Mouse (Mus musculus): Measurements from ENCODE around the gene Abhd6. TPM values are rescaled to one million over a fixed set of nuclear protein-coding genes. Genes with fewer than 3 reads are reported as not detected.

Gene Abhd6
- total RNA-seq, 2 experiments from 2014 or later = 7.3 to 8.1 TPM

- intact Hi-C loops (cut with DNase I) = no loop called here
- DNase-seq (ENCODE audit: low spot score) = no peak
Observed at GRCm38 (mm10) chr14:8049334-8049733, 46.6 kb downstream of the Abhd6 start.

DNA sequence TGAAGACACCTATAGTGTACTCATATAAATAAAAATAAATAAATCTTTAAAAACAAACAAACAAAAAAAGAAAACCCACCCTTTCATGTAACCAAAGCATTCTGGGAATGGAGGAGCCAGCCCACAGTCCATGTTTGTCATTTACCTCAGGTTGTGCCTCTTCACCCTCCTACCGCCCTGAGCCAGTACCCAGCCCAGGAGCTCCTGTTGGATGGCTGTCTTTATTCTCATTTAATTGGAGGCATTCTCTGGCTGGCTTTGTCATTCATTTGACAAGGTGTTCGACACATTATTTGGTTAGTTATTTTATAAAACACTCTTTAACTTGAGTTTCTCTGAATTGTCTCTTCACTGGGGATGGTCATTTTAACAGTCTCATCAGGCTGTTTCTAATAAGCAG, 49.2 kb downstream of the Abhd6 start:
- no peak for DNase-seq (ENCODE audit: low spot score)
- intact Hi-C loops (cut with DNase I) = no loop called here

DNA sequence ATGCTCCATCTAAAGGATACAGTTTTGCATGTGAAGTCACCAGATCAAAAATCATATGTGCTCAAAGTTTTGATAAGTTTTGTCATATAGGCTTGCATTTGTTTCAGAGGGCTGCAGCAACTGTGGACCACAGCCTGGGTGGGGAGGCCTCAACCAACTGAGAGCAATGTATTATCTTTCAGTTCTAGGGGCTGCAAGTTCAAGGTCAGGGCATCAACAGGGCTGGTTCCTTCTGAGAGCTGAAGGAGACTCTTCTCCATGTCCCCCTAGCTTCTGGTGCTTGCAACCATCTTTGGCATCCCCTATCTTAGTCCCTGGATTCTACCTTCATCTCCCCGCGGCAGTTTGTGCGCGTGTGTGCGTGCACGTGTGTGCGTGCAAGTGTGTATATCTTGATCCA, 50.0 kb downstream of the Abhd6 start:
- intact Hi-C loops (cut with DNase I) = no loop called here

GRCm38 (mm10) chr14:8054310-8055102, 51.8 kb downstream of the Abhd6 start:
- no peak for DNase-seq (ENCODE audit: low spot score)
- intact Hi-C loops (cut with DNase I) = no loop called here

More for the DNA sequence above, 50.0 kb downstream of the Abhd6 start:
- DNase-seq (ENCODE audit: low spot score) = no peak

GRCm38 (mm10) chr14:8056076-8056475, 53.4 kb downstream of the Abhd6 start:
- DNase-seq (ENCODE audit: low spot score) = no peak
- intact Hi-C loops (cut with DNase I) = no loop called here

GRCm38 (mm10) chr14:8059938-8060337, 57.2 kb downstream of the Abhd6 start:
- intact Hi-C loops (cut with DNase I) = no loop called here
- DNase-seq (ENCODE audit: low spot score) = no peak

- intact Hi-C loops (cut with DNase I) = no loop called here
- DNase-seq (ENCODE audit: low spot score) = no peak
Observed at GRCm38 (mm10) chr14:8062076-8062475, 59.4 kb downstream of the Abhd6 start.

- no peak for DNase-seq (ENCODE audit: low spot score)
- intact Hi-C loops (cut with DNase I) = no loop called here
Observed at GRCm38 (mm10) chr14:8062537-8063301, 60.0 kb downstream of the Abhd6 start.

DNA sequence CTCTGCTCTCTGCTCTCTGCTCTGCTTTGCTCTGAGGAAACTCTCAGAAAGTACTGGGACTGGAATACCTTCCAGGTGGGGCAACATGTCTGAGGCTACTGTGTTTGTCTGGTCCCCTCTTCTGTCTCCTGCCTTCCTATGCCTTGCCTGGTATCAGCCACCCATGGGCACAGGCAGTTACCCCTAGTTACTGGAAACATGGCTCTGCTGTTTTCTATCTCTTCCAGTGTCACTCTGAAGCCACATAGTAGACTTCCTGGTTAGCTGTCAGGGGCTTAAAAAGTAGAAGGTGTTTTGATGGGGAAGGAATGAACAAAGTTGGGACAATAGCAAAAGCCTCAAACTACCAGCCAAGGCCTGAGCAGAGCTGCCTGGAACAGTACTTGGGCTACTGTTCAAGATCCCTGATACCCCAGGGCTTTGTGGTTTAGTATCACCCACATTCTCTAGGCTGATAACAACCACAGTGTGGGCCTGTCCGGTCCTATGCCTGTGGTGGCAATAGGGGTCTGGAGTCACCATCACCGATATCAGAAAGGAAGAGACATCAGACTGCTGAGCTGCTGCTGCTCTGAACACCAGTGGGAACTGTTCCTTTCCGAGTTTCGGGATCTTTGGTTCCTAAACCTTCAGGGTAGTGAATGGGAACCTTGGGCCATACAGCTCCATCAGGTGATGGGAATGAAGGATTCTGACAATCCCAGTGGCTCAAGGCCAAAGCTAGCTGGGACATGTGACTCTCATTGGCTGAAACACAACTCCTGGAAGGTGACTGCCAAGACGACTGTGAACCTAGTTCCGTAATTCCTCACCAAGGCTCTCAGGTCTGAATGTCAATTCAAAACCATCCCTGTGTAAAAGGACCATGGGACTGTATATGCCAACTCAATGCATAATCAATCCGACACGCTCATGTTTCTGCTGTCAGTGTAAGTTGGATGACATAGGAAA, 61.4 kb downstream of the Abhd6 start:
- intact Hi-C loops (cut with DNase I) = no loop called here
- no peak for DNase-seq (ENCODE audit: low spot score)

- DNase-seq (ENCODE audit: low spot score) = peak; percentile 86
- intact Hi-C loops (cut with DNase I) = loop anchor here (5.0 kb wide), 2 partner anchors 132 to 262 kb away; partner anchors contain the start of gene Kctd6
Observed at GRCm38 (mm10) chr14:8080165-8080679, 77.5 kb downstream of the Abhd6 start, which contains the start of gene Rpp14. TSS of gene Rpp14 (plus strand) at chr14:8080367.

DNA sequence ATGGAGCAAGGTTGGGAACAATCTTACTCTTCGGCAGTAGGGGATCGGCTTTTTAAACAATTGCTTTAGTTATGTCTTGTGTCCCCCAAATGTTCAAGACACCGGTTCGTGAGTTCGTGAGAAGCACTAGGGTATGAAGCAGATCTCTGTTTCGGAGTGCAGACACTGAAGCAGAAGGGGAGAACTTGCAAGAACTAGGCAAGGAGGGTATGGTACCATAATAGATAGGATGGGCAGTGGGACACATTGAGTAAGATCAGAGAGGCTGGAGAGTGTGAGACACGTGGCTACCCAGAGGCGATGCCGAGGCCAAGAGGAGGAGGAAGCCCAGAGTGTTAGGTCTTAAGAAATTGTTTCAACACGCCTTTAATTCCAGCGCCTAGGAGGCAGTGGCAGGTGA, 78.0 kb downstream of the Abhd6 start:
- DNase-seq (ENCODE audit: low spot score) = no peak
- intact Hi-C loops (cut with DNase I) = loop anchor here (5.0 kb wide), 2 partner anchors 132 to 262 kb away; partner anchors contain the start of gene Kctd6

GRCm38 (mm10) chr14:8082949-8083348, 80.2 kb downstream of the Abhd6 start:
- DNase-seq (ENCODE audit: low spot score) = no peak
- intact Hi-C loops (cut with DNase I) = loop anchor here (5.0 kb wide), 2 partner anchors 129 to 259 kb away; partner anchors contain the start of gene Kctd6

DNA sequence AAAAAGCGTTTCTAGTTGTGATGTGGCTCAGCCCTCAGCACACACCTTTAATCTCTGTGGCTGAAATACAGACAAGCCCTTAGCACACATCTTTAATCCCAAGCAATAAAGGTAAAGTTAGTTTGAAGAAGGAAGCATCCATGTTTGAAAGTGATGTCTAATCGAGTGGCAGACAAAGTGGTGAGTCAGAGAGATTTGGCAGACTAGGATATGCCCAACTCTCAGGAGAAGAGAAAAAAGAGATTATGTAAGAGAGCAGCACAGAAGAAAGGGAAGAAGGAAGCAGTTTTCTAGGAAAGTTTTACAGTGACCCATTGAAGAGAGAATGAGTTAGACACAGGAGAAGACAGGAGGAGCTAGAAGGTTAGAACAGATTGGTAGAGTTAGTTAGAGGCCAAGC, 86.3 kb downstream of the Abhd6 start:
- DNase-seq (ENCODE audit: low spot score) = no peak
- intact Hi-C loops (cut with DNase I) = no loop called here

GRCm38 (mm10) chr14:8092573-8092972, 89.9 kb downstream of the Abhd6 start:
- intact Hi-C loops (cut with DNase I) = loop anchor here (1.0 to 10.0 kb wide), 3 partner anchors 65 to 222 kb away; partner anchors contain the start of genes Acox2 and Fam107a
- DNase-seq (ENCODE audit: low spot score) = no peak

- no peak for DNase-seq (ENCODE audit: low spot score)
- intact Hi-C loops (cut with DNase I) = loop anchor here (5.0 to 10.0 kb wide), 2 partner anchors 164 to 221 kb away; partner anchors contain the start of genes Acox2 and Fam107a
Observed at GRCm38 (mm10) chr14:8093427-8093826, 90.7 kb downstream of the Abhd6 start.

DNA sequence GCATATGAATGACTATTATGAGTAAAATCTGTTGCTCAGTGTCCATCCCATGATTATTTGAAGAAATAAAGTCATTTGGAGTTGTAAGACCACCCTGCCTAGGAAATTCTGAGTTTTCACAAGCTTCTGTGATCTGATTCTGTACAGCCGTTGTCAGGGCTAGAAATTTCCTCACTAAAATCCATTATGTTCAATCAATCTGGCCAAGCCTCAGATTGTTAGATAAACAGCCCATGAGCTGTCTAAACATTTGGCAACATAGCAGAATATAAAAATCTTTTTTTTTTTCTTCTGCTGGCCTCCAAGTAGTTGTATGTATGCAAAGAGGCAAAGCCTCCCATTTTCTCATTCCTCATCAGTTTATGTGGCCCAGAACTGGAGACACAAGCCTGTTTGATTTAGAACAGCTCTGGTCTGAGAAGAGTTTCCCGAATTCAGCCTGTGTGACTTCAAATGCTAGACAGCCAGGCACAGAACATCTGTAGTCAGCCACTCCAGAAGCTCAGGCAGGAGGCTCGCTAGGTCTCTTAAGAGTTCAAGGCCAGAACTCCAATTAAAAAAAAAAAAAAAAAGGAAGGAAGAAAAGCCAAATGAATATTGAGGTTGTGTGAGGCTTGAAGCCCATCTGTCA, 92.3 kb downstream of the Abhd6 start:
- intact Hi-C loops (cut with DNase I) = loop anchor here (5.0 to 10.0 kb wide), 4 partner anchors 122 to 252 kb away; partner anchors contain the start of genes Acox2 and Fam107a
- DNase-seq (ENCODE audit: low spot score) = no peak

- DNase-seq (ENCODE audit: low spot score) = peak; percentile 9
- intact Hi-C loops (cut with DNase I) = loop anchor here (5.0 to 10.0 kb wide), 3 partner anchors 122 to 252 kb away; partner anchors contain the start of gene Fam107a
Observed at GRCm38 (mm10) chr14:8095562-8095950, 92.9 kb downstream of the Abhd6 start.

- intact Hi-C loops (cut with DNase I) = loop anchor here (2.0 to 10.0 kb wide), 4 partner anchors 73 to 249 kb away; partner anchors contain the start of gene Fam107a
- peak; percentile 86 for DNase-seq (ENCODE audit: low spot score)
Observed at GRCm38 (mm10) chr14:8097978-8098686, 95.4 kb downstream of the Abhd6 start, which contains the start of gene Pxk. TSS of gene Pxk (plus strand) at chr14:8098211.
